Mouse (Mus musculus) myocyte (in vitro differentiated cells): ENCODE measurements at regions not wholly inside any gene's neighbourhood (a gene's known extent, or its start where the extent isn't known, plus 50 kb on each side); places are given as distances from the start of the nearest gene placed in this dataset.

Source experiments
- CEBPB ChIP-seq: IDR thresholded peaks from 2 replicates; pipeline ENCODE4 v1.6.1; 2011; ENCODE audit warnings: mild to moderate bottlenecking, moderate library complexity; ENCODE audit not compliant: poor library complexity, insufficient read depth, severe bottlenecking
- E2F4 ChIP-seq: IDR thresholded peaks from one replicate; pipeline ENCODE4 v1.6.1; 2011; ENCODE audit warnings: mild to moderate bottlenecking, control low read depth, moderate library complexity; ENCODE audit not compliant: insufficient read depth
- MYOD1 ChIP-seq, 3 experiments: IDR thresholded peaks; one replicate each; pipeline ENCODE4 v1.6.1; 2011; ENCODE audit warnings: control low read depth in 2 of 3, low read depth in 2 of 3, mild to moderate bottlenecking in 2 of 3, moderate library complexity in 1 of 3; ENCODE audit not compliant: insufficient read length in 2 of 3, control insufficient read depth in 1 of 3
- POLR2A ChIP-seq: IDR thresholded peaks from one replicate; pipeline ENCODE4 v1.6.1; 2011; ENCODE audit warnings: low read depth, mild to moderate bottlenecking, control low read depth, moderate library complexity; ENCODE audit not compliant: insufficient read length
- REST ChIP-seq: IDR thresholded peaks from one replicate; pipeline ENCODE4 v1.6.1; 2011; ENCODE audit warnings: mild to moderate bottlenecking, control low read depth, moderate library complexity; ENCODE audit not compliant: insufficient read depth, insufficient read length
- TCF12 ChIP-seq: IDR thresholded peaks from one replicate; pipeline ENCODE4 v1.6.1; 2011; ENCODE audit warnings: mild to moderate bottlenecking, control low read depth; ENCODE audit not compliant: poor library complexity, insufficient read depth, severe bottlenecking
- USF1 ChIP-seq: IDR thresholded peaks from one replicate; pipeline ENCODE4 v1.6.1; 2011; ENCODE audit warnings: low read depth, mild to moderate bottlenecking, control low read depth, moderate library complexity

DNA sequence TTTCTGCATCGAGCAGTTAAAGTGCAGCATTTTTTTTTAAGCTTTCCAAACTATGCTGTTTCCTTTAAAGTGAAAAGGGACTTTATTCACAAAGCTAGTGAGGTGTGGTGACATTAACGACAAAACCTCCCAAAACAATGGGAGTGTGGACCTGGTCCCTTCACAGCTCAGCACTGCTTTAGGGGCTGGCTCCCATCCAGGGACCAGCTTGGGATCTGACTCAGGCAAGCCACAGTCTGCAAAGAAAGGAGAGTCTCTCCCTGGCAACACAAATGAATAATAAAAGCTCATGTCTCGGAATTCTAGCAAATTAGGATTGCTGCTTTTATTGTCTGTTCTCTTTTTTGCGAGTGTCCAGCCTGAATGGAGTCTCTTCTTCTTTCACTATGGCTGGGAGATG is 625.2 kb upstream of the Jmjd1c start:
- TF ChIP-seq E2F4 (no peak), POLR2A (no peak), TCF12 (no peak), USF1 (no peak), REST (no peak), CEBPB (no peak), MYOD1 (IDR thresholded peaks at IDR 0.05; ENCODE audit: control insufficient read depth in 1 of 3, insufficient read length in 2 of 3, low read depth in 2 of 3) (no peak)
